Mouse (Mus musculus) adrenal gland, postnatal 10 days (tissue): ENCODE data around the gene 0610012G03Rik. TPM values are rescaled to one million over a fixed set of nuclear protein-coding genes. Genes with fewer than 3 reads are reported as not detected.
A peak's percentile ranks its signal among the peaks of the same experiment; 100 is the strongest.

Experiments used
- DNase-seq: peaks from one replicate; pipeline ENCODE4 v3.0.0; 2021; ENCODE audit warnings: mixed read lengths
- total RNA-seq, 2 experiments: library from RNA; stranded (reverse); gene quantifications; 2 replicates each; pipeline ENCODE4 v1.2.3; 2021

0610012G03Rik gene
- total RNA-seq, 2 experiments from 2014 or later: 55.0 to 58.8 TPM

GRCm38 (mm10) chr16:31932840-31933697, 15.2 kb downstream of the 0610012G03Rik start:
- DNase-seq: peak; percentile 89

DNA sequence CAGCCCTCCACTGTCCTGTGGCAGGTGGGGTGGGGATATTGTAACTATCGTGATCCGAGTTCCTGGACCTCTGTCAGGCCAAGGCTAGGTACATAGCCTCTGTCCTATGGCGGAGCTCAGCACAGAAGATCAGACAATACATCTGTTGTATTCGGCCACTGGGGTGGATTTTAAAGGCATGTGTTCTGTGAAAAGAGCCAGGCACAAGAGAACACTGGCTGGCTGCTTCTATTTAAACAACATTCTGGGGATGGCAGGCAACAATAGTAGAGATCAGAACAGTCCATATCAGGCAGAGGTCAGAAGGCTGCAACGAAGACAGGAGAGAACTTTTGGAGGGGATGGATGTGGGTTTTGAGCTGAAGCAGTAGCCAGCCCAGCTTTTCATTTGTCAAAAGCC, 16.0 kb downstream of the 0610012G03Rik start:
- no peak for DNase-seq

GRCm38 (mm10) chr16:31931330-31931729, 17.0 kb downstream of the 0610012G03Rik start:
- DNase-seq: no peak

DNA sequence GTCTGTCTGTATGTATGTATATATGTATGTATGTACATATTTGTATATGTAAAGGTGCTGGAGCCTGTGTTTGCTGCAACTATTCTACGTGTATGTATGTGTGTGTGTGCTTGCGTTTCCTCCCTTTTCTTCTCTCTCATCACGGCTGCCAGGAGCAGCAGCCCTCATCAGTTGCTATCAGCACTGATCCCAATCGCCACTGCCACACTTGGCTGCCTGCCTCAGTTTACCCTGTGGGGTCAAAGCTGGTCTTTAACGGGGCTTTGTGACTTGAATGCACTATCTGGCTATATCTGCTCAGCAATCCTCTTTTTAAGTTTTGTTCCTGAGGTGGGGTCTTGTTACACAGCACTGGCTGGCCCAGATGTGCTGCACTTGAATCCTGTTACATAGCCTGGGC, 20.9 kb downstream of the 0610012G03Rik start:
- no peak for DNase-seq

- no peak for DNase-seq
Observed at GRCm38 (mm10) chr16:31926547-31927182, 21.6 kb downstream of the 0610012G03Rik start.

DNA sequence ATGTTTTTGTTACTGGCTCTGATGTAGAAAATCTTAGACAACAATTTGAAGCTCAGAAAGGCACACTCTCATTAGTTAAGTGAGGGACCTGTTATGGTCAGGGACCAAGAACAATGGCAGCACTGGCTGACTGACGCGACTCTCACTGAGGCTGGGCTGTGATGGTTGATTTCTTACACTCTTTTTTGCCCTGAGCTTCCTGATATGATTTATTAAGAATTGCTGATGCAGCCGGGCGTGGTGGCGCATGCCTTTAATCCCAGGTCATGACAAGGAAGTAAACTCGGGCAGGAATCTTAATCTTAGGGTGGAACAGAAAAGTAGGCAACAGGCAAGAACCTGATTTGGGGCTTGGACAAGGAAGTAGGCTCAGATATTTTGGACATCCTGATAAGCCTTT, 22.2 kb downstream of the 0610012G03Rik start:
- DNase-seq: no peak

- DNase-seq: no peak
Observed at GRCm38 (mm10) chr16:31924368-31924767, 23.9 kb downstream of the 0610012G03Rik start.

DNA sequence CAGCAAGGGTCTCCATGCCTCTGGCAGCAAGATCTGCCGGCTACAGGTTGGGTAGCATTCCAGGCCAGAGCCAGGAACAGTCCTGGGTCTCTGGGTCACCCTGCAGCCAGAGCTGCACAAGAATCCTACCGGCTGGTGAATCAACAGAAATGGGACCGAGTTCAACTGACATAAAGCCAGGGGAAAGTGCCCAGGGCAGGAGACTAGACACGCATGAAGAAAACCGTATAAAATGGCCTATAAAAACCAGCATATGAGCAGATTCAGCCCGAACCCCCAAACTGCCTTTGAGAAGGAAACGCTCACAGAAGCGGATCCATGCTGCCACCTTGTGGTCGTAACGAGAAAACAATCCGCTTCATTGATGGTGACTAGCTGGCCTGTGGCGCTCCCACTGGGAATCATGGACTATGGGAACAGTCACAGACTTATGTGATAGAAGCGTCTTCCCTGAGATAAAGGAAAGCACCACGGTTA, 30.0 kb downstream of the 0610012G03Rik start:
- DNase-seq: peak; percentile 83

DNA sequence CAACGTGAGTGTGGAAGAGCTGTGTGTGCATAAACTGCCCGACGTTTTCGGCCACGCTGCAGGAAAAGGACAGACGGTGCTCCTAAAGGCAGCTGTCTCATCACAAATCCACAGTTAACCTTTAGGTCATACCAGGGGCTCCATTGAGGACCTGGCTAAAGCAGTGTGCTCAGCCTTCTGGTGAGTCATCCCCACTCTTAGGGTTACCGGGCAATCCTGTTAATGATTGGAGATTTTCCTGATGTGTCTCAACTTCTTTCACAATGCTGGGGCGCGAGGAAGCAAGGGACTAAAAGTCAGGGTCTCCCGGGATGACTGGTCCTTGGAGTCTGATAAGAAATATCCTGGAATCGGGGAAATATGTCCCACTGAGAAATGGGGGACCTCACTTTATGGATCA, 30.5 kb downstream of the 0610012G03Rik start:
- DNase-seq: no peak

GRCm38 (mm10) chr16:31910281-31910847, 37.9 kb downstream of the 0610012G03Rik start:
- DNase-seq: no peak

GRCm38 (mm10) chr16:31908959-31909358, 39.3 kb downstream of the 0610012G03Rik start:
- DNase-seq: no peak

- peak; percentile 57 for DNase-seq
Observed at GRCm38 (mm10) chr16:31906896-31907295, 41.4 kb downstream of the 0610012G03Rik start.

DNA sequence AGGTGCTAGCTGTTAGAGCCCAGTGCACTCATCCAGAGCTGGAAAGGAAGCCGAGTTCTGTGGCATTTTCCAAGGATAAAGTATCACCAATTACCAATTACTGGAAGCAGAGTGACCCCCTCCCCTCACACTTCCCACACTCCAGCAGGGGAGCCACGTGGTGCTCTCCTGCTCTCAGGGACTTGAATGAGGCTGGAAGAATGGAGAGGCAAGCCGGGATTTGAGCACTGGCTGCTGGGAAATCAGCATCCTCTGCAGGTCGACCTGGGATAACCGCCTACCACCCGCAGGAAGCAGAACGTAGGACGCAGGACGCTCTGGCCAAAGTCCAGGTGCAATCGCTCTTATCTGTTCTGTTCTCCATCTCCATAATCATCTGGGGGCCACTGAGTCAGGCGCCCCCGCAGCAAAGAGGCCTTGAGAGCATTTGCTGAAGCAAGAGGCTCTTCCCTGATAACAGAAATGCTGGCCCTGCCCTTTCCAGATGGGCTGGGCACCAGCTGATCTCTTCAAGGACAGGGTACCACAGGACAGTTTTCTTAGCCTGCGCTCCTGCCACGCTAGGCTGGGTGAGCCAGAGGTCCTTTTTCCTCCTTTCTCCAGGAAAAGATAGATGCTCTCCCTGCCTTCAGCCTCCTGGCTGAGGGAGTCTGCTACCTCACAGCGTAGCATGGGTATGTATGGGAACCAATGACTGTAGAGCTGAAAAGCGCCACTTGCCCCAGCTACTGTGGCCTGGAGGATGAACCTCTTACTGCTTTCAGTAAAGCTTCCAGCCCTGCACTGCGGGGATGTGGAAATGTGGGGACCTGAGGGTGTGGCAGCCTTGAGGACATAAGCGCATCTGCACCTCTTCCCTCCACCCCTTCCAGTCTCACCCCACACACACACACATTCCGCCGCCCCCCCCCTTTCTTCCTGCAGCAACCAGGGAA, 42.1 kb downstream of the 0610012G03Rik start:
- peak; percentile 32 for DNase-seq

GRCm38 (mm10) chr16:31905331-31905730, 43.0 kb downstream of the 0610012G03Rik start:
- DNase-seq: no peak

- DNase-seq: no peak
Observed at GRCm38 (mm10) chr16:31903239-31903638, 45.1 kb downstream of the 0610012G03Rik start.

DNA sequence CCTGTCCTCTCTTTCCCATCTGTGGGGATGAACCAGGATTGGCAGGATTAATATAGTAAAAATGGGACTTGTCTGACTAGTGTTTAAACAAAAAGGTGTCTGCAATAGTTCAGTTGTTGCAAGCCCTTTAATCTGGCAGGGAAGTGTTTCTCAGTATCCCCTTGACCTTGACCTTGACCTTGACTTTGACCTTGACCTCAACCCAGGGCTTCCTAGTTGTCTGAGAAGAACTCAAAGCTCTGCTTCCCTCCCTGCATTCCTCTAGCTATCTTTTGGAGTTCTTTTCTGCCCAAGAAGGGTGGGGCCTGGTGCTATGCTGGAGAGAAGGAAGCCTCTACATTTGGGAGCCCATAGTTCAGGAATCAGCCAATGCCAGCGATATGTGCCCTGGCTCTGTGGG, 46.4 kb downstream of the 0610012G03Rik start:
- DNase-seq: no peak

- DNase-seq: no peak
Observed at GRCm38 (mm10) chr16:31898546-31899326, 49.6 kb downstream of the 0610012G03Rik start.
